Comparison of ENCODE assay signal across 15 mouse cellular contexts in genomic region chr14:73217062-73217461, GRCm38 (mm10). TPM values are rescaled to one million over a fixed set of nuclear protein-coding genes. Genes with fewer than 3 reads are reported as not detected.
A peak's percentile ranks its signal among the peaks of the same experiment; 100 is the strongest.
DNase-seq lines count a peak whose midpoint lies in the region; ATAC-seq lines count a peak whose summit lies in the region.
"Had no signal": no experiment of that assay in that cellular context is flagged by ENCODE, and none has a peak within 500 bp of the region (broad histone marks: within the 10 kb centered on the region; RNA-seq: fewer than 3 reads in every experiment).

No protein-coding gene starts in this region.

- no peak overlapping the region for H3K4me3 ChIP-seq in forebrain, embryonic 15.5 days
- no peak overlapping the region for H3K4me3 ChIP-seq in forebrain, embryonic 10.5 days
- no peak overlapping the region for H3K4me3 ChIP-seq in midbrain, embryonic 10.5 days
- no peak overlapping the region for H3K4me3 ChIP-seq in midbrain, embryonic 14.5 days (replicated peaks; ENCODE audit: low read depth, low read length)
- H3K4me3 ChIP-seq: embryonic facial prominence, embryonic 15.5 days; midbrain, embryonic 15.5 days; neural tube, embryonic 12.5 days; stomach, embryonic 15.5 days had no signal

- no peak for DNase-seq in forebrain, embryonic 10.5 days (ENCODE audit: extremely low spot score, low spot score)
- DNase-seq in heart, adult 9 months (ENCODE audit: low spot score in 2 of 2) = peak; percentile 62 to 64
- DNase-seq in heart, postnatal 36 days = no peak
- DNase-seq in midbrain, embryonic 10.5 days (ENCODE audit: low spot score) = no peak
- DNase-seq in midbrain, embryonic 14.5 days = no peak
- peak; percentile 43 for DNase-seq in lung, postnatal 36 days
- DNase-seq in left cerebral cortex, postnatal 14 days (ENCODE audit: low spot score in 2 of 2) = no peak
- DNase-seq: thymus, postnatal 14 days had no signal

- no peaks in the 10 kb centered on the region for H3K4me1 ChIP-seq in forebrain, embryonic 15.5 days
- H3K4me1 ChIP-seq in forebrain, embryonic 10.5 days = no peaks in the 10 kb centered on the region
- peaks cover 10% of the 10 kb centered on the region; the same call in 1 of the 2 replicates for H3K4me1 ChIP-seq in midbrain, embryonic 10.5 days
- no peaks in the 10 kb centered on the region for H3K4me1 ChIP-seq in midbrain, embryonic 14.5 days (ENCODE audit: control insufficient read depth, insufficient read depth, low read length)
- H3K4me1 ChIP-seq: embryonic facial prominence, embryonic 15.5 days; midbrain, embryonic 15.5 days; neural tube, embryonic 12.5 days; stomach, embryonic 15.5 days had no signal

- no peaks in the 10 kb centered on the region for H3K9me3 ChIP-seq in forebrain, embryonic 15.5 days
- no peaks in the 10 kb centered on the region for H3K9me3 ChIP-seq in forebrain, embryonic 10.5 days
- no peaks in the 10 kb centered on the region for H3K9me3 ChIP-seq in midbrain, embryonic 10.5 days (replicated peaks)
- no peaks in the 10 kb centered on the region for H3K9me3 ChIP-seq in midbrain, embryonic 14.5 days (ENCODE audit: control insufficient read depth, low read length)
- H3K9me3 ChIP-seq: embryonic facial prominence, embryonic 15.5 days; G1E; midbrain, embryonic 15.5 days; neural tube, embryonic 12.5 days; stomach, embryonic 15.5 days had no signal

- H3K27me3 ChIP-seq in forebrain, embryonic 15.5 days = no peaks in the 10 kb centered on the region
- H3K27me3 ChIP-seq in forebrain, embryonic 10.5 days (ENCODE audit: poor library complexity, severe bottlenecking) = no peaks in the 10 kb centered on the region
- H3K27me3 ChIP-seq in midbrain, embryonic 10.5 days (ENCODE audit: low read depth, poor library complexity, severe bottlenecking) = no peaks in the 10 kb centered on the region
- H3K27me3 ChIP-seq in midbrain, embryonic 14.5 days (ENCODE audit: control insufficient read depth, insufficient read depth, low read length) = no peaks in the 10 kb centered on the region
- H3K27me3 ChIP-seq: embryonic facial prominence, embryonic 15.5 days; midbrain, embryonic 15.5 days; neural tube, embryonic 12.5 days; stomach, embryonic 15.5 days had no signal

- ATAC-seq in forebrain, embryonic 15.5 days (replicated peaks) = no peak
- ATAC-seq in midbrain, embryonic 14.5 days (ENCODE audit: low FRiP score, low TSS enrichment) = no peak
- ATAC-seq: midbrain, embryonic 15.5 days had no signal

- peaks cover 20% of the 10 kb centered on the region for H3K36me3 ChIP-seq in forebrain, embryonic 15.5 days
- H3K36me3 ChIP-seq in forebrain, embryonic 10.5 days (replicated peaks) = peaks cover 36% of the 10 kb centered on the region
- peaks cover 44% of the 10 kb centered on the region for H3K36me3 ChIP-seq in midbrain, embryonic 10.5 days
- peaks cover 27% of the 10 kb centered on the region for H3K36me3 ChIP-seq in midbrain, embryonic 14.5 days (ENCODE audit: control insufficient read depth, insufficient read depth, low read length)

- no peak overlapping the region for H3K4me2 ChIP-seq in forebrain, embryonic 15.5 days (replicated peaks)
- H3K4me2 ChIP-seq in midbrain, embryonic 14.5 days (ENCODE audit: low read length) = no peak overlapping the region
- H3K4me2 ChIP-seq: embryonic facial prominence, embryonic 15.5 days; liver, embryonic 11.5 days; midbrain, embryonic 15.5 days; neural tube, embryonic 12.5 days; stomach, embryonic 15.5 days had no signal

- H3K27ac ChIP-seq in forebrain, embryonic 15.5 days (replicated peaks) = 0 out of 2 replicates have a peak overlapping the region, but pooled peaks have one; percentile 21
- H3K27ac ChIP-seq in forebrain, embryonic 10.5 days = no peak overlapping the region
- H3K27ac ChIP-seq in midbrain, embryonic 10.5 days (replicated peaks) = 0 out of 2 replicates have a peak overlapping the region, but pooled peaks have one; percentile 6
- H3K27ac ChIP-seq in midbrain, embryonic 14.5 days (replicated peaks; ENCODE audit: low read depth, low read length) = no peak overlapping the region
- H3K27ac ChIP-seq: embryonic facial prominence, embryonic 15.5 days; midbrain, embryonic 15.5 days; neural tube, embryonic 12.5 days; stomach, embryonic 15.5 days had no signal

- intact Hi-C loops in heart, postnatal 36 days (cut with DNase I) = no loop called here
- intact Hi-C loops in left cerebral cortex, postnatal 14 days (cut with DNase I) = no loop called here

- WGBS in forebrain, embryonic 15.5 days = 82% methylated on average over 1 of the region's 1 CpGs
- 88% methylated on average over 1 of the region's 1 CpGs for WGBS in forebrain, embryonic 10.5 days
- WGBS in midbrain, embryonic 10.5 days = 94% methylated on average over 1 of the region's 1 CpGs
- 100% methylated on average over 1 of the region's 1 CpGs for WGBS in midbrain, embryonic 14.5 days

- H3K9ac ChIP-seq in forebrain, embryonic 15.5 days (replicated peaks) = no peak overlapping the region
- no peak overlapping the region for H3K9ac ChIP-seq in midbrain, embryonic 14.5 days (replicated peaks; ENCODE audit: low read length)
- H3K9ac ChIP-seq: embryonic facial prominence, embryonic 15.5 days; midbrain, embryonic 15.5 days; neural tube, embryonic 12.5 days; stomach, embryonic 15.5 days had no signal

RNA-seq across cellular contexts. Expression of gene Lpar6, which starts 20.6 kb away (rescaled TPM):
- 4.9 TPM in 2 replicates for polyA plus RNA-seq in forebrain, embryonic 15.5 days (2015; fragmentation: Nextera tagmentation; extraction: Ambion mirVana)
- polyA plus RNA-seq in forebrain, embryonic 10.5 days (2016; fragmentation: Nextera tagmentation; extraction: Ambion mirVana) = 16.0 and 16.1 TPM in 2 replicates
- total RNA-seq in heart, postnatal 36 days (2021) = 1 to 10 TPM; 2.4 to 4.6 TPM
- polyA plus RNA-seq in midbrain, embryonic 10.5 days (2016; fragmentation: Nextera tagmentation; extraction: Ambion mirVana) = 14.9 and 15.7 TPM in 2 replicates
- polyA plus RNA-seq in midbrain, embryonic 14.5 days (2014; fragmentation: Nextera tagmentation; extraction: Ambion mirVana) = 3.3 and 5.7 TPM in 2 replicates
- total RNA-seq in left cerebral cortex, postnatal 14 days (2021) = 1 to 10 TPM; 1.7 to 1.8 TPM

Comparison
In these comparisons a context has a peak if more than half of its experiments do, and no peak if none do; other contexts are left out.
1. H3K27ac ChIP-seq: peak in forebrain, embryonic 15.5 days (single experiment) and midbrain, embryonic 10.5 days (single experiment); none in forebrain, embryonic 10.5 days (single experiment) and midbrain, embryonic 14.5 days (single experiment).
2. DNase-seq: peak in heart, adult 9 months (2 of 2) and lung, postnatal 36 days (single experiment); none in forebrain, embryonic 10.5 days (single experiment), heart, postnatal 36 days (0 of 2), midbrain, embryonic 10.5 days (single experiment), midbrain, embryonic 14.5 days (single experiment) and left cerebral cortex, postnatal 14 days (0 of 2).